9 mouse cellular contexts compared by ENCODE assay signal in the genomic region with DNA sequence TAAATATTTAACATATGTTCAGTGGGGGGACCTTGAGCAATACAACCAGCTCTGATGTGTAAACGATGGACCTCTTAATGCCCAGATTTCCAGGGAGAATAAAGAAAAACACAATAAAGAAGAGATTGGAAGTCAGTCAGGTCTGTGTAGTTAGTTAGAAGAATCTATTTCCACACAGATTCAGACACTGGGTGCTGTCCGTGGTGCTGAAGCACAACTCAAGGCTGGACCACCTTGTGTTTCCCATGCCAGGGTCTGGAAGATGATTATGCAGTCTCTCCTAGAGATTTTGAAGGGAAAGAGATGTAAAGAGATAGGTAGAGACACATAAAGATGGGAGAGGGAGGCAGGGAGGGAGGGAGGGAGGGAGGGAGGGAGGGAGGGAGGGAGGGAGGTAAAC.
DNase-seq lines count a peak whose midpoint lies in the region; ATAC-seq and TF ChIP-seq lines count a peak whose summit lies in the region.
"Had no signal": no experiment of that assay in that cellular context is flagged by ENCODE, and none has a peak within 500 bp of the region (broad histone marks: within the 10 kb centered on the region; RNA-seq: fewer than 3 reads in every experiment).

No protein-coding gene starts in this region.

- peak; percentile 94 for DNase-seq in lung, embryonic 14.5 days
- DNase-seq in lung, postnatal 25 days (ENCODE audit: low spot score): no peak
- peak; percentile 31 to 47 for DNase-seq in adrenal gland, adult 18-20 months (ENCODE audit: low spot score in 2 of 2)
- peak; percentile 50 for DNase-seq in embryo, embryonic 9.5 days (ENCODE audit: extremely low spot score)
- peak; percentile 68 for DNase-seq in neural tube, embryonic 11.5 days (ENCODE audit: low spot score)
- DNase-seq in B cell, adult 2 months: no peak
- DNase-seq in frontal cortex, adult 2 months (ENCODE audit: extremely low spot score in 1 of 2, low spot score in 1 of 2): no peak

- TF ChIP-seq CTCF in lung, embryonic 14.5 days (IDR thresholded peaks at IDR 0.05; ENCODE audit: low read depth): no peak

- H3K4me2 ChIP-seq in lung, embryonic 14.5 days: no peak overlapping the region
- no peak overlapping the region for H3K4me2 ChIP-seq in neural tube, embryonic 11.5 days (ENCODE audit: low read depth)
- H3K4me2 ChIP-seq: embryonic facial prominence, embryonic 13.5 days; limb, embryonic 13.5 days had no signal

- no peaks in the 10 kb centered on the region for H3K36me3 ChIP-seq in lung, embryonic 14.5 days (ENCODE audit: insufficient read depth)
- H3K36me3 ChIP-seq in neural tube, embryonic 11.5 days (ENCODE audit: control insufficient read depth, insufficient read depth, low read length): no peaks in the 10 kb centered on the region
- H3K36me3 ChIP-seq: embryonic facial prominence, embryonic 13.5 days; limb, embryonic 13.5 days had no signal

- no peaks in the 10 kb centered on the region for H3K9me3 ChIP-seq in lung, embryonic 14.5 days (ENCODE audit: low read depth, low read length)
- H3K9me3 ChIP-seq in neural tube, embryonic 11.5 days (ENCODE audit: control insufficient read depth, low read length): no peaks in the 10 kb centered on the region
- H3K9me3 ChIP-seq: embryonic facial prominence, embryonic 13.5 days; limb, embryonic 13.5 days had no signal

- no peaks in the 10 kb centered on the region for H3K27me3 ChIP-seq in lung, embryonic 14.5 days (ENCODE audit: insufficient read depth, low read length)
- H3K27me3 ChIP-seq in neural tube, embryonic 11.5 days (ENCODE audit: control insufficient read depth, insufficient read depth, low read length): no peaks in the 10 kb centered on the region
- H3K27me3 ChIP-seq: embryonic facial prominence, embryonic 13.5 days; limb, embryonic 13.5 days had no signal

- H3K4me3 ChIP-seq in lung, embryonic 14.5 days (ENCODE audit: low read depth, low read length): no peak overlapping the region
- no peak overlapping the region for H3K4me3 ChIP-seq in neural tube, embryonic 11.5 days (ENCODE audit: low read depth, low read length)
- H3K4me3 ChIP-seq: embryonic facial prominence, embryonic 13.5 days; limb, embryonic 13.5 days had no signal

- H3K27ac ChIP-seq in lung, embryonic 14.5 days (ENCODE audit: low read depth): no peak overlapping the region
- H3K27ac ChIP-seq in neural tube, embryonic 11.5 days (ENCODE audit: low read depth, low read length): no peak overlapping the region
- H3K27ac ChIP-seq: embryonic facial prominence, embryonic 13.5 days; limb, embryonic 13.5 days had no signal

- H3K9ac ChIP-seq in lung, embryonic 14.5 days: no peak overlapping the region
- H3K9ac ChIP-seq in neural tube, embryonic 11.5 days (ENCODE audit: low read length): no peak overlapping the region
- H3K9ac ChIP-seq: embryonic facial prominence, embryonic 13.5 days; limb, embryonic 13.5 days had no signal

- no peaks in the 10 kb centered on the region for H3K4me1 ChIP-seq in lung, embryonic 14.5 days (ENCODE audit: insufficient read depth)
- no peaks in the 10 kb centered on the region for H3K4me1 ChIP-seq in neural tube, embryonic 11.5 days (ENCODE audit: control insufficient read depth, insufficient read depth, low read length)
- H3K4me1 ChIP-seq: embryonic facial prominence, embryonic 13.5 days; limb, embryonic 13.5 days had no signal

- WGBS in lung, embryonic 14.5 days: 16% methylated on average over 2 of the region's 2 CpGs
- WGBS in neural tube, embryonic 11.5 days: 25% methylated on average over 2 of the region's 2 CpGs

- ATAC-seq in lung, embryonic 14.5 days (ENCODE audit: insufficient read depth): no peak
- ATAC-seq in neural tube, embryonic 11.5 days (ENCODE audit: insufficient read depth, low FRiP score, low TSS enrichment): no peak

Comparison
In these comparisons a context has a peak if more than half of its experiments do, and no peak if none do; other contexts are left out.
1. DNase-seq: peak in lung, embryonic 14.5 days (single experiment), adrenal gland, adult 18-20 months (2 of 2), embryo, embryonic 9.5 days (single experiment) and neural tube, embryonic 11.5 days (single experiment); none in lung, postnatal 25 days (single experiment), B cell, adult 2 months (0 of 2) and frontal cortex, adult 2 months (0 of 2).